Mouse (Mus musculus) hematopoietic multipotent progenitor cell, adult 10-12 weeks (in vitro differentiated cells): Measurements from ENCODE around the gene Cpa2. TPM values are rescaled to one million over a fixed set of nuclear protein-coding genes. Genes with fewer than 3 reads are reported as not detected.

ENCODE experiments used
- polyA plus RNA-seq: library from polyadenylated mRNA; stranded (reverse); fragments of >175 nt; gene quantifications from 2 replicates; pipeline ENCODE4 v1.2.3, GENCODE M21; 2012; ENCODE audit warnings: low replicate concordance

The Cpa2 gene
- polyA plus RNA-seq: not detected in 2 replicates

DNA sequence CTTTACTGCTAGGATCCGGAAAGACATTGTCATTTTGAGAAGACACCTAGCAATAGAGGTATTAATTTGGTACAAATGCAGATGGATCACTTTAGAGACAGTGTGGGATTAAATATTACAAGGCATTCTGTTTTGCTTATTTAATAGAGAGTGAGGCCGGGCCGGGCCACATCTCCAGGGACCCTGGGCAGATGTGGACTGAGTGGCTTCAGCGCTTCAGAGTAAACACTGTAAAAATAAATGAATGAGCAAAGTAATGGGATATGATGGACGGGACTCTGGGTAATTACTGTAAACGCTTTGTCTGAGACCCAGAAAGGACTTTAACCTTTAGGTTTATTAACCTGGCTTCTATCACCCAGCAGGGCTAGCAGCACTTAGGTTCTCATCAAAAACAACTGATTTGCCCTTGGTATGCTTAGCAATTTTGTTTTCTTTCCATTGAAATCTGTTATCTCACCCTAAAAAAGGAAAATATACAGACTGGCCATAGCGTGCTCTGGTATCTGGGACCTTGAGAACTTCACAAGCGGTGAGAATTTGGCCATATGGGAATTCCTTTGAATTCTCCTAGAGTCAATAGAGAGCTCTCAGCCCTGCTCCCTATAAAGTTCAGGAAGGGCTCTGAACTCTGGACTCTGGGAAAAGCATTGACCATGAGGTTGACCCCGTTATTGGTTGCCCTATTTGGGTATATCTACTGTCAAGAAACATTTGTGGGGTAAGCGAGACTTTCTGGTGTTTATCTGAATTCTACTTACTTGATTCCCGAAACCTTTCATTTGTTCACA lies at the start of gene Cpa2:
Gene Cpa2 (plus strand): TSS at position 574 of the 791 bp plus-strand sequence.

DNA sequence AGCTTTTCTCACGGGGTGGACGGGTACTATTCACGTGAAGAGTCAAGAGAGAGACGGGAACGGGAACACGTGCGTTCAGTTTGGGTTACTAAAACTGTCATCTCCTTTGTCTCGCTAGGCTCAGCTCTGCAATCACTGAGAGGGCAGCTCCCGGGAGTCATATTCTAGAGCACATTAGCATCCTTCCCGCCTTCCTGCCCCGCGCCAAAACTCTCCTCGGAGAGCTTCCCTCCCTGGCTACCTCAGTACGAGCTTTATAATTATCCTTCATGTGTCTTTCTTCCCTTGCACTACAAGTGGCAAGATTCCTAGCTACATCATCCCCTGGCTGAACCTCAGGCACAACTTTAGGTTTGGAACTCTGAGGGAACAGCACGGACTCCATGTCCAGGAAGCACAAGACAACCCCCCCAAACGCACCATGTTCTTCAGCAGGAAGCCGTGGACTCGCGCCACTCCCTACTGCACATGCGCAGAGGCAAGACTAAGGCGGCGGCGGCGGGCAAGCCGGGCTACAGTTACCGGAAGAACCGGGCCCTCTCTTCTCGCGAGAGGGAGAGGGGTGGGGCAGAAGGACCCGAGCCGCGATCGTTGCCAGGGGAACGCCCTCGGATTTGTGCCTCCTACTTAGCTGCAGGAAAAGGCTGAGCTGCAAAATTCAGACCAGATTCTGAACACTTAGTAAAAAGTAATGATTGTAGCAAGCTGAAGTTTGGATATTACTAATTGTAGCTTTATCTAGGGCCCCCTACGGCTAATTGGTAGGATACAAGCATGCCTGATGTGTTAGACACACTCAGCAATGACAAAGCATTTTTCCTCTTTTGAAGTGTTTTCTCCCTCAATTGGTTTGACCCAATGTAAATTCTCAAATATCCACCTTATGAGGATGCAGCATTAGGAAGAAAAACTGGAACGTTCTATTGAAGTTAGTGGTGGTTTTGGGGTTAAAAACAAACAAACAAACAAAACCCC lies 31.8 kb upstream of the Cpa2 start, which contains the start of the genes Tmem209 and Ssmem1:
Gene Tmem209 (minus strand): TSS at position 519 of the 975 bp plus-strand sequence.
Gene Ssmem1 (plus strand): TSS at position 585 of the 975 bp plus-strand sequence.

DNA sequence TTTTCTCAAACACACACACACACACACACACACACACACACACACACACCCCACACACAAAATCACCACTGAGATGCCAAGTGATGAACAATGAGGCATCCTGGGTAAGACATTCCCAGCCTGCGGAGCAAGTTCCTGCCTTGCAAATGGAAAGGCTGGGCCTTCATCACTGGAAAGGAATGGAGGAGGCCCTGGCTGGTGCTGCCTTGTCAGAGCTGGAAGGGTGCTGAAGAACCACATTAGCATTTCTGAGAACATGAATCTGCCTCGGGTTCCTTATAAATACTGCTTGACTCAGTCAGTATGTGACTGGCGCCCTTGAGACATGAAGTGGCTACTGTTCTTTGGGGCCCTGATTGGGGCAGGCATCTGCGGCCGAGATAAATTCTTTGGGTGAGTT lies 26.7 kb downstream of the Cpa2 start, which contains the start of gene Cpa4:
Gene Cpa4 (plus strand): TSS at position 301 of the 400 bp plus-strand sequence.

DNA sequence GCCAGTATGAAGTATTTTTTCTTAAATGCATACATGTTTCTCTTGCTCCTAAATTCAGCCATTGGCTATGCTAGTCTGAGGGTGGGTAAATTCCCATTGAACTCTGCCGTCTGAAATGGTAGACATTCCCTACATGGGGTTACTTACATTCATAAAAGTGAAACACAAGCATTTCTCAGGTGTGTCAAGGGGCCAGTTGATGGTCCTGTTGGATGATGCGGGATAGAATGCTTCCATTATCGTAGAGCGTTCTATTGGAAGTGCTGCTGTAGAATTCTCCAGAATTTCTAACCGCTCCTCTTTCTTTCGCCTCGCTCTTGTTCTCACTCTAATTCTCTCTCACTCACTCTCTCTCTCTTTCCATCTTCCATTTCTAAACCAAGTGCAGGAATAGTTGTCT lies 69.3 kb downstream of the Cpa2 start, which contains the start of gene Cpa5:
Gene Cpa5 (plus strand): TSS at position 301 of the 400 bp plus-strand sequence.

Other genes starting within 250 kb of the Cpa2 start
- gene Ube2h, start 237.0 kb upstream of the Cpa2 start, polyA plus RNA-seq: 85.7 and 189 TPM in 2 replicates
- gene Zc3hc1, start 150.6 kb upstream of the Cpa2 start, polyA plus RNA-seq: 6.4 and 33.3 TPM in 2 replicates
- gene Klhdc10, start 139.7 kb upstream of the Cpa2 start, polyA plus RNA-seq: 6.7 and 10.2 TPM in 2 replicates
- 3.7 and 4.3 TPM in 2 replicates for gene Tmem209, start 31.8 kb upstream of the Cpa2 start, polyA plus RNA-seq
- gene Ssmem1, start 31.7 kb upstream of the Cpa2 start, polyA plus RNA-seq: not detected in 2 replicates
- not detected in 2 replicates for gene Cpa4, start 26.8 kb downstream of the Cpa2 start, polyA plus RNA-seq
- not detected in 2 replicates for gene Cpa5, start 69.4 kb downstream of the Cpa2 start, polyA plus RNA-seq
- 0.09 and 0.73 TPM in 2 replicates for gene Cpa1, start 97.6 kb downstream of the Cpa2 start, polyA plus RNA-seq
- gene Cep41, start 152.2 kb downstream of the Cpa2 start, polyA plus RNA-seq: 21.1 and 33.9 TPM in 2 replicates
- 2.3 and 4.2 TPM in 2 replicates for gene Mest, start 182.0 kb downstream of the Cpa2 start, polyA plus RNA-seq